Mouse (Mus musculus): ENCODE results near the gene Ugdh. TPM values are rescaled to one million over a fixed set of nuclear protein-coding genes. Genes with fewer than 3 reads are reported as not detected.

Ugdh gene
- polyA plus RNA-seq, 1 experiment from 2014 or later, result 41.1 TPM

DNA sequence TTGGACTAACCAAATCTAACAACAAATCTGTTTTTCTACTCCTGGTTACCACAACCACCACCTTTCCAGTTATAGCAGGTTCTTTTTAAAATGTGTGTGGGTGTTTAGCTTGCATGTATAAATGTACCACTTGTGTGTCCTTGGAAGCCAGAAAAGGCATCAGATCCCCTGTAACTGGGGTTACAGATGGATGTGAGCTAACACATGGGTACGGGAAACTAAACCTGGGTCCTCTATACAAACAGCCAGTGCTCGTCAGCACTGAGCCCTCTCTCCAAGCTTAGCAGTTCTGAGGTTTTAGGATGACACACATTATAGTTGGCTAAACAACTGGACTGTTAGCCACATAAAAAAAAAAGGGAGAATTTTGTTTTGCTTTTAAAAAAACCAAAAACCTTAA lies 50.0 kb downstream of the Ugdh start:
- WGBS, result 74% methylated on average over 2 of the region's 2 CpGs
- Histone ChIP-seq H3K27ac (no peak overlapping the region), H3K4me1 (peaks cover 19% of the 10 kb centered on the region), H3K4me2 (no peak overlapping the region), H3K36me3 (replicated peaks) (peaks cover 17% of the 10 kb centered on the region), H3K4me3 (no peak overlapping the region), H3K9ac (no peak overlapping the region), H3K9me3 (no peaks in the 10 kb centered on the region), H3K27me3 (replicated peaks) (no peaks in the 10 kb centered on the region)
- no peak for ATAC-seq (replicated peaks)

DNA sequence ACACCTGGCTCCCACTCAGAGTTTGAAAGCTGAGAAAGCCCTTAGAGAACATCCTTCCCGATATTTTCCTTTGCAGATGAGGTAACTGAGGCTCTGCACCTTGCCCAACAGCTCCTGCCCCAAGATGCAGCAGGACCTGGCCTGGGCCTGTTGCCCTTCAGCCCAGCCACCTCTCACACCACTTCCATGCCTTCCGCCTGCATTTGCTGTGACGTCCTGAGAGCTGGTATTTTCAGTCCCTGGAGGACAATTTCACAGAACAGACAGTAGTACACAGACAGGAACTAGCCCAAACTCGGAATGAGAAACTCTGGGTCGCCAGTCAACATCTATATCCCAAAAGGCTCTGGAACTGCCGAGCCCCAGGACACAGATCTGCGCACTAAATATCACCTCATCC lies 61.0 kb downstream of the Ugdh start:
- H3K4me2 ChIP-seq, result no peak overlapping the region
- H3K9me3 ChIP-seq, result no peaks in the 10 kb centered on the region
- H3K36me3 ChIP-seq (replicated peaks), result no peaks in the 10 kb centered on the region
- WGBS, result 80% methylated on average over 7 of the region's 7 CpGs
- no peak for ATAC-seq (replicated peaks)
- H3K4me3 ChIP-seq, result no peak overlapping the region
- no peaks in the 10 kb centered on the region for H3K27me3 ChIP-seq (replicated peaks)
- H3K4me1 ChIP-seq, result no peaks in the 10 kb centered on the region
- no peak overlapping the region for H3K27ac ChIP-seq
- H3K9ac ChIP-seq, result no peak overlapping the region

DNA sequence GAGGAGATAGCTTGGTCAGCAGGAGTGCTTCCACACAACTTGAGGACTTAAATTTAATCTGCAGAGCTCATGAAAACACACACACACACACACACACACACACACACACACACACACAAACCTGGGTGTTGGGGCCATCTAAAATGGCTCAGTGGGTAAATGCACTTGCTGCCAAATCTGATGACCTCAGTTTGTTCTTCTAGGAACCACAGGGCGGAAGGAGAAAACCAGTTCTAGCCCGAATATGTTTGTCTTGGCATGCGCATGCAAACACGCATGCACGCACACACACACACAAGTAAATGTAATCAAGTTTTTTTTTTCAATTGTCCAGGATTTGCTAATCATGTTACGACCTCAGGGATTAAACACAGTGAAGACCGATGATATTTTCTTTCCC lies 64.2 kb downstream of the Ugdh start:
- no peaks in the 10 kb centered on the region for H3K27me3 ChIP-seq (replicated peaks)
- WGBS, result 92% methylated on average over 7 of the region's 7 CpGs
- no peak for ATAC-seq (replicated peaks)
- no peaks in the 10 kb centered on the region for H3K9me3 ChIP-seq
- no peak overlapping the region for H3K4me3 ChIP-seq
- H3K27ac ChIP-seq, result no peak overlapping the region
- H3K4me2 ChIP-seq, result no peak overlapping the region
- H3K36me3 ChIP-seq (replicated peaks), result no peaks in the 10 kb centered on the region
- no peak overlapping the region for H3K9ac ChIP-seq
- H3K4me1 ChIP-seq, result no peaks in the 10 kb centered on the region

DNA sequence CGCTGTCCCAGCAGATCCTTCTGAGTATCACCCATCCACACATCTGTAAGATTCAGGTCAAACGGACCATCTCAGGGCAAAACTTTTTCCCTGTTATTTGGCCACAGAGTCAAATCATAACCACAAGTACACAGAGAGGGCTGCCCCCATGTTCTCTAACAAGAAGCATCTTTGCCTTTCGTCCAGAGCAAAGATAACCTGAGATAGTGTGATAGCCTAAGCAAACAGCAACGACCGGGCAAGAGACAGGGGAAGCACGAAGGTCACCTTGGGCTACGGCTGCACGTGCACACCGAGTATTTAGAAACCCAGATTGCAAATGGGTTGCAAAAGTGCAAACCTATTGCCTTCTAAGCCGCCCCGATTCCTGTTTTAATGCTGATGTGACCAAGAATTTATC lies 67.9 kb downstream of the Ugdh start:
- Histone ChIP-seq H3K9me3 (no peaks in the 10 kb centered on the region), H3K36me3 (replicated peaks) (no peaks in the 10 kb centered on the region), H3K9ac (no peak overlapping the region), H3K4me3 (no peak overlapping the region), H3K27me3 (replicated peaks) (no peaks in the 10 kb centered on the region), H3K27ac (no peak overlapping the region), H3K4me2 (no peak overlapping the region), H3K4me1 (no peaks in the 10 kb centered on the region)
- WGBS, result 89% methylated on average over 11 of the region's 11 CpGs
- no peak for ATAC-seq (replicated peaks)

Other genes starting within 250 kb of the Ugdh start
- 12.7 and 15.2 TPM in 2 replicates for gene Wdr19, start 236.3 kb downstream of the Ugdh start, polyA plus RNA-seq (2015; fragmentation: Nextera tagmentation; extraction: Ambion mirVana)
- 25.9 and 27.1 TPM in 2 replicates for gene Rfc1, start 100.3 kb downstream of the Ugdh start, polyA plus RNA-seq (2015; fragmentation: Nextera tagmentation; extraction: Ambion mirVana)
- 0.13 TPM in 2 replicates for gene Klb, start 87.6 kb downstream of the Ugdh start, polyA plus RNA-seq (2015; fragmentation: Nextera tagmentation; extraction: Ambion mirVana)
- gene Rpl9, start 44.5 kb downstream of the Ugdh start, polyA plus RNA-seq (2015; fragmentation: Nextera tagmentation; extraction: Ambion mirVana), result 541 and 561 TPM in 2 replicates
- 62.5 and 67.8 TPM in 2 replicates for gene Lias, start 44.5 kb downstream of the Ugdh start, polyA plus RNA-seq (2015; fragmentation: Nextera tagmentation; extraction: Ambion mirVana)
- 1.1 TPM in 1 of 2 replicates, not detected in the other for gene Gm43552, start 56.9 kb upstream of the Ugdh start, polyA plus RNA-seq (2015; fragmentation: Nextera tagmentation; extraction: Ambion mirVana)
- gene Smim14, start 101.2 kb upstream of the Ugdh start, polyA plus RNA-seq (2015; fragmentation: Nextera tagmentation; extraction: Ambion mirVana), result 174 and 193 TPM in 2 replicates
- 190 and 191 TPM in 2 replicates for gene Ube2k, start 101.3 kb upstream of the Ugdh start, polyA plus RNA-seq (2015; fragmentation: Nextera tagmentation; extraction: Ambion mirVana)